In the genomic region with DNA sequence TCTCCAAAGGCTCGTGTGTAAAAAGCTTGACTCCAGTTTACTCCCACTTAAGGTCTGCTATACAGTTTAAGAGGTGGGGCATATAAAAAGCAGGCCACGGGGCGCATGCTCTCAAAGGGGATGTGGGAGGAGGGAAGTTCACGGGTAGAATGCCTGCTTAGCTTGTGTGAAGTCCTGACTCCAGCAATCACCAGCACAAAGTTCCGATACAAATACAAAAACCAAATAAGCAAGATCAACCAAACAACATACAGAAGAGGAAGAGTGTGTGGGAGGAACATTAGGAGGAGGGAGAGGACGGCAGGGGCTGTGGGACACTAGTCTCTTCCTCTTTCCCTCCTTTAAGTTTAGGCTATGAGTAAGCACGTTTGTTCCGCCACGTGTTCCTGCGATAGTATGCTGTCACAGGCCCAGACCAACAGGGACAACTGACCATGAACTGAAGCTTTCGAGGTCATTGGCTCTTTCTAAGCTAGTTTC, we compare ENCODE assay signal across 10 mouse cellular contexts. TPM values are rescaled to one million over a fixed set of nuclear protein-coding genes. Genes with fewer than 3 reads are reported as not detected.
A peak's percentile ranks its signal among the peaks of the same experiment; 100 is the strongest.
DNase-seq lines count a peak whose midpoint lies in the region; ATAC-seq and TF ChIP-seq lines count a peak whose summit lies in the region.
"Had no signal": no experiment of that assay in that cellular context is flagged by ENCODE, and none has a peak within 500 bp of the region (broad histone marks: within the 10 kb centered on the region; RNA-seq: fewer than 3 reads in every experiment).

No protein-coding gene starts in this region.

- peak; percentile 10 for DNase-seq in adrenal gland, adult 2 months
- DNase-seq in adrenal gland, postnatal 14 days = no peak
- no peak for DNase-seq in lung, postnatal 14 days
- DNase-seq in cerebellum, postnatal 36 days = no peak
- DNase-seq: gastrocnemius, postnatal 14 days had no signal

- H3K27ac ChIP-seq in lung, embryonic 15.5 days = no peak overlapping the region
- peak overlapping the region; percentile 68; the same call in 1 of the 2 replicates for H3K27ac ChIP-seq in embryonic facial prominence, embryonic 15.5 days (replicated peaks)
- H3K27ac ChIP-seq: hindbrain, embryonic 14.5 days had no signal

- no peak overlapping the region for H3K4me3 ChIP-seq in lung, embryonic 15.5 days
- peak overlapping the region; percentile 29 for H3K4me3 ChIP-seq in embryonic facial prominence, embryonic 15.5 days (replicated peaks)
- H3K4me3 ChIP-seq in myocyte = no peak overlapping the region

- H3K9me3 ChIP-seq in lung, embryonic 15.5 days = no peaks in the 10 kb centered on the region
- H3K9me3 ChIP-seq in embryonic facial prominence, embryonic 15.5 days (replicated peaks) = no peaks in the 10 kb centered on the region

- no peak overlapping the region for H3ac ChIP-seq in myocyte (ENCODE audit: control insufficient read depth, insufficient read length)

- H3K4me2 ChIP-seq in lung, embryonic 15.5 days = peak overlapping the region; percentile 35; the same call in 1 of the 2 replicates
- H3K4me2 ChIP-seq in embryonic facial prominence, embryonic 15.5 days (replicated peaks) = peak overlapping the region; percentile 45
- peak overlapping the region; percentile 5 for H3K4me2 ChIP-seq in myocyte (ENCODE audit: low read depth)

- WGBS in lung, embryonic 15.5 days = 46% methylated on average over 11 of the region's 11 CpGs
- 46% methylated on average over 11 of the region's 11 CpGs for WGBS in embryonic facial prominence, embryonic 15.5 days

- H3K27me3 ChIP-seq in lung, embryonic 15.5 days = no peaks in the 10 kb centered on the region
- H3K27me3 ChIP-seq in embryonic facial prominence, embryonic 15.5 days = no peaks in the 10 kb centered on the region
- no peaks in the 10 kb centered on the region for H3K27me3 ChIP-seq in myocyte (ENCODE audit: control insufficient read depth, insufficient read depth, insufficient read length)

- no peaks in the 10 kb centered on the region for H3K4me1 ChIP-seq in lung, embryonic 15.5 days
- H3K4me1 ChIP-seq in embryonic facial prominence, embryonic 15.5 days = no peaks in the 10 kb centered on the region

- no peaks in the 10 kb centered on the region for H3K36me3 ChIP-seq in lung, embryonic 15.5 days
- no peaks in the 10 kb centered on the region for H3K36me3 ChIP-seq in embryonic facial prominence, embryonic 15.5 days
- H3K36me3 ChIP-seq in myocyte (ENCODE audit: control insufficient read depth, insufficient read depth) = no peaks in the 10 kb centered on the region

- no peak for ATAC-seq in lung, embryonic 15.5 days (ENCODE audit: borderline replicate concordance, extremely low read depth, low FRiP score, low TSS enrichment)
- no peak for ATAC-seq in embryonic facial prominence, embryonic 15.5 days (ENCODE audit: insufficient number of reproducible peaks, low FRiP score, low TSS enrichment, low read depth)
- no peak for ATAC-seq in frontal cortex, adult (ENCODE audit: low TSS enrichment)

- no peaks in the 10 kb centered on the region for H3K79me2 ChIP-seq in myocyte (ENCODE audit: control insufficient read depth, insufficient read depth)

- no peak for TF ChIP-seq POLR2A in myocyte (IDR thresholded peaks at IDR 0.05; ENCODE audit: insufficient read length, low read depth)

- H3K9ac ChIP-seq in lung, embryonic 15.5 days = no peak overlapping the region
- no peak overlapping the region for H3K9ac ChIP-seq in embryonic facial prominence, embryonic 15.5 days
- H3K9ac ChIP-seq: hindbrain, embryonic 14.5 days had no signal

TF ChIP-seq in myocyte, 11 proteins besides CTCF, POLR2A, EP300 and RAD21:
- TF ChIP-seq MYOG (IDR thresholded peaks at IDR 0.05; ENCODE audit: control insufficient read depth in 1 of 3, insufficient read depth in 1 of 3, insufficient read length in 2 of 3, low read depth in 2 of 3) = no peak
- no peak for TF ChIP-seq REST (IDR thresholded peaks at IDR 0.05; ENCODE audit: insufficient read depth, insufficient read length)
- no peak for TF ChIP-seq CEBPB (IDR thresholded peaks at IDR 0.05; ENCODE audit: insufficient read depth, poor library complexity, severe bottlenecking)
- no peak for TF ChIP-seq POLR2AphosphoS2 (IDR thresholded peaks at IDR 0.05; ENCODE audit: insufficient read length, low read depth)
- TF ChIP-seq E2F4 (IDR thresholded peaks at IDR 0.05; ENCODE audit: insufficient read depth) = no peak
- no peak for TF ChIP-seq MYOD1 (IDR thresholded peaks at IDR 0.05; ENCODE audit: control insufficient read depth in 1 of 3, insufficient read length in 2 of 3, low read depth in 2 of 3)
- no peak for TF ChIP-seq SRF (IDR thresholded peaks at IDR 0.05; ENCODE audit: control insufficient read depth, insufficient read length, low read depth)
- TF ChIP-seq MAX (IDR thresholded peaks at IDR 0.05; ENCODE audit: low read depth) = no peak
- no peak for TF ChIP-seq USF1 (IDR thresholded peaks at IDR 0.05; ENCODE audit: low read depth)
- no peak for TF ChIP-seq TCF12 (IDR thresholded peaks at IDR 0.05; ENCODE audit: insufficient read depth, poor library complexity, severe bottlenecking)
- no peak for TF ChIP-seq TCF3 (IDR thresholded peaks at IDR 0.05; ENCODE audit: insufficient read length, low read depth)

RNA-seq across cellular contexts. Expression of a gene that starts 12.9 kb away (rescaled TPM):
- 10 to 100 TPM; 63.4 to 97.2 TPM for total RNA-seq in adrenal gland, adult 2 months (2021)
- polyA plus RNA-seq in adrenal gland, adult 2 months (2012; rRNA removed) = 1.5 and 2.1 TPM in 2 replicates
- 86.3 and 94.8 TPM in 2 replicates for total RNA-seq in adrenal gland, postnatal 14 days (2021)
- polyA plus RNA-seq in lung, embryonic 15.5 days (2015; fragmentation: Nextera tagmentation; extraction: Ambion mirVana) = 22.9 and 23.4 TPM in 2 replicates
- polyA plus RNA-seq in embryonic facial prominence, embryonic 15.5 days (2015; fragmentation: Nextera tagmentation; extraction: Ambion mirVana) = 21.3 and 27.4 TPM in 2 replicates
- 26.5 TPM for polyA plus RNA-seq in myocyte (2012; fragmentation: generic; extraction: Trizol)

RNA-seq across cellular contexts. Expression of a gene that starts 32.4 kb away (rescaled TPM):
- 10 to 100 TPM; 18.2 to 24.5 TPM for total RNA-seq in adrenal gland, adult 2 months (2021)
- 1.8 and 2.6 TPM in 2 replicates for polyA plus RNA-seq in adrenal gland, adult 2 months (2012; rRNA removed)
- total RNA-seq in adrenal gland, postnatal 14 days (2021) = 22.2 and 23.2 TPM in 2 replicates
- polyA plus RNA-seq in lung, embryonic 15.5 days (2015; fragmentation: Nextera tagmentation; extraction: Ambion mirVana) = 18.6 and 19.6 TPM in 2 replicates
- 17.6 TPM in 2 replicates for polyA plus RNA-seq in embryonic facial prominence, embryonic 15.5 days (2015; fragmentation: Nextera tagmentation; extraction: Ambion mirVana)
- polyA plus RNA-seq in myocyte (2012; fragmentation: generic; extraction: Trizol) = 7.5 TPM
